Mouse (Mus musculus) heart, embryonic 14.5 days (tissue): ENCODE measurements around the gene Fcho2. TPM values are rescaled to one million over a fixed set of nuclear protein-coding genes. Genes with fewer than 3 reads are reported as not detected.

ENCODE experiments used
- ATAC-seq: fragments of 200-750 bp; cut with Nextera tagmentation; 2 replicates; pipeline ENCODE4 v1.8.0; 2017; ENCODE audit warnings: low read depth, moderate TSS enrichment; ENCODE audit not compliant: insufficient number of reproducible peaks, insufficient read depth, low FRiP score
- H3K27ac ChIP-seq, 2 experiments: fragments of 200-500 bp in 1 of 2; fragments of 300-500 bp in 1 of 2; sonication (generic) in 1 of 2; replicated peaks in 1 of 2; 2 replicates each; pipeline ENCODE4 v1.5.1; 2012 to 2014; ENCODE audit warnings: low read depth in 2 of 2, low read length in 2 of 2, control low read depth in 1 of 2, mild to moderate bottlenecking in 1 of 2, mixed read lengths in 1 of 2; ENCODE audit not compliant: control insufficient read depth in 1 of 2, insufficient read depth in 1 of 2
- H3K27me3 ChIP-seq: fragments of 300-500 bp; sonication (generic); 2 replicates; pipeline ENCODE4 v1.6.1; 2014; ENCODE audit warnings: mild to moderate bottlenecking, low read length, control low read depth; ENCODE audit not compliant: control insufficient read depth, insufficient read depth
- H3K36me3 ChIP-seq: fragments of 300-500 bp; sonication (generic); 2 replicates; pipeline ENCODE4 v1.6.1; 2014; ENCODE audit warnings: mild to moderate bottlenecking, control low read depth, low read length, mixed read lengths; ENCODE audit not compliant: control insufficient read depth, insufficient read depth
- H3K4me1 ChIP-seq, 2 experiments: fragments of 200-500 bp in 1 of 2; fragments of 300-500 bp in 1 of 2; sonication (generic) in 1 of 2; 2 replicates each; pipeline ENCODE4 v1.6.1; 2012 to 2014; ENCODE audit warnings: low read length in 2 of 2, control low read depth in 1 of 2, mixed read lengths in 1 of 2; ENCODE audit not compliant: control insufficient read depth in 2 of 2, insufficient read depth in 2 of 2
- H3K4me2 ChIP-seq: fragments of 300-500 bp; sonication (generic); 2 replicates; pipeline ENCODE4 v1.6.1; 2014; ENCODE audit warnings: mild to moderate bottlenecking, low read length
- H3K4me3 ChIP-seq, 2 experiments: fragments of 200-500 bp in 1 of 2; fragments of 300-500 bp in 1 of 2; sonication (generic) in 1 of 2; 2 replicates each; pipeline ENCODE4 v1.5.1; 2012 to 2014; ENCODE audit warnings: low read length in 2 of 2, mild to moderate bottlenecking in 2 of 2, control low read depth in 1 of 2, low read depth in 1 of 2, moderate library complexity in 1 of 2; ENCODE audit not compliant: control insufficient read depth in 1 of 2, insufficient read depth in 1 of 2
- H3K9ac ChIP-seq: fragments of 300-500 bp; sonication (generic); 2 replicates; pipeline ENCODE4 v1.6.1; 2014; ENCODE audit warnings: mild to moderate bottlenecking, low read length
- H3K9me3 ChIP-seq: fragments of 300-500 bp; sonication (generic); 2 replicates; pipeline ENCODE4 v1.6.1; 2016; ENCODE audit warnings: low read length, control low read depth; ENCODE audit not compliant: control insufficient read depth
- WGBS: fragments of 180-500 bp; shearing (Covaris S2); extraction: QIAGEN DNeasy Blood & Tissue Kit; methylation state at CpG from one replicate; pipeline ENCODE4 v1.1.7; 2014; 5-methylcytosine and 5-hydroxymethylcytosine counted together
- polyA plus RNA-seq: library from polyadenylated mRNA; unstranded; fragments of >200 nt; fragmentation: Nextera tagmentation; extraction: Ambion mirVana; gene quantifications from 2 replicates; pipeline ENCODE4 v1.2.1, GENCODE M21; 2014

Gene Fcho2
- polyA plus RNA-seq, 1 experiment from 2014 or later = 29.4 TPM

GRCm38 (mm10) chr13:98733292-98733691 lies 82.0 kb downstream of the Fcho2 start:
- Histone ChIP-seq H3K4me2 (no peak overlapping the region), H3K27ac (no peak overlapping the region), H3K4me1 (no peaks in the 10 kb centered on the region), H3K36me3 (peaks cover 74% of the 10 kb centered on the region), H3K9me3 (no peaks in the 10 kb centered on the region), H3K4me3 (no peak overlapping the region), H3K9ac (no peak overlapping the region), H3K27me3 (no peaks in the 10 kb centered on the region)
- WGBS = 51% methylated on average over 3 of the region's 3 CpGs
- no peak for ATAC-seq

GRCm38 (mm10) chr13:98729271-98730062 lies 85.8 kb downstream of the Fcho2 start:
- WGBS = 43% methylated on average over 1 of the region's 1 CpGs
- H3K36me3 ChIP-seq = peaks cover 88% of the 10 kb centered on the region
- no peaks in the 10 kb centered on the region for H3K9me3 ChIP-seq
- H3K9ac ChIP-seq = no peak overlapping the region
- no peaks in the 10 kb centered on the region for H3K27me3 ChIP-seq
- no peaks in the 10 kb centered on the region for H3K4me1 ChIP-seq
- H3K27ac ChIP-seq = no peak overlapping the region
- H3K4me2 ChIP-seq = no peak overlapping the region
- no peak for ATAC-seq
- H3K4me3 ChIP-seq = no peak overlapping the region

DNA sequence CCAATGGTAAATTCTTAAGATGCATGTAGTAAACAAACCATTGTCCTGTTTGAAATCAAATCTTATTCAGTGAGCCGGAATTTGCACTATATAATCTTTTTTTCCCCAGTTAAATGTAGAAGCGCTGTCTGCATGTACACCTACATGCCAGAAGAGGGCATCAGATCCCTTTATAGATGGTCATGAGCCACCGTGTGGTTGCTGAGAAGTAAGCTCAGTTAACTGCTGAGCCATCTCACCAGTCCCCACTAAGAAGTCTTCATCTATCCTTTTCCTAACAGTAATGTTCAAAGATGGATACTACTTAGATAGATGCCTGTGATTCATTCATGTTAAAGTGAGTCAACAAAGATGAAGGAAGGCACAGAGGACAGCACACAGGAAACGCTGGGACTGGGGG lies 88.8 kb downstream of the Fcho2 start:
- no peak overlapping the region for H3K4me3 ChIP-seq
- H3K4me1 ChIP-seq = no peaks in the 10 kb centered on the region
- H3K36me3 ChIP-seq = peaks cover 74% of the 10 kb centered on the region
- no peaks in the 10 kb centered on the region for H3K9me3 ChIP-seq
- no peak overlapping the region for H3K4me2 ChIP-seq
- 55% methylated on average over 4 of the region's 4 CpGs for WGBS
- no peak for ATAC-seq
- H3K9ac ChIP-seq = no peak overlapping the region
- no peak overlapping the region for H3K27ac ChIP-seq
- no peaks in the 10 kb centered on the region for H3K27me3 ChIP-seq

DNA sequence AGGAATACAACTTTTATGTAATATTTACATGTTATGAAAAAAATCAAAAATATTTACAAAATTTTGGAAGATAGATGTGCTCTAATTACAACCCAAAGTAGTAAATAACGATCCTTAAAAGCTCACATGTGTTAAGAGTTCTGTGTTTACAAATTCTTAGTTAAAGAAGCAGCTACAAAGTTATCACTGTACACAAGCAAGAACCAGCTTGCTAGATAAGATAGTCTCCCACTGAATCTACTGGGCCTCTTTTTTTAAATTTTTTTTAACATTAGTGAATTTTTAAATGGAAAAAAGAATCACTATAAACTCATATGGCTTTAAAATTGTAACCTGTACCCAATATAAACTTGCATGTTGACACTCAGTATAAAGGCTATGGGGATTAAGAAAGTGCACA lies 91.8 kb downstream of the Fcho2 start:
- H3K9me3 ChIP-seq = no peaks in the 10 kb centered on the region
- H3K27ac ChIP-seq = no peak overlapping the region
- peaks cover 52% of the 10 kb centered on the region for H3K36me3 ChIP-seq
- no peak overlapping the region for H3K4me3 ChIP-seq
- no peak overlapping the region for H3K9ac ChIP-seq
- H3K27me3 ChIP-seq = no peaks in the 10 kb centered on the region
- no peak overlapping the region for H3K4me2 ChIP-seq
- 78% methylated on average over 1 of the region's 1 CpGs for WGBS
- no peak for ATAC-seq
- H3K4me1 ChIP-seq = no peaks in the 10 kb centered on the region

DNA sequence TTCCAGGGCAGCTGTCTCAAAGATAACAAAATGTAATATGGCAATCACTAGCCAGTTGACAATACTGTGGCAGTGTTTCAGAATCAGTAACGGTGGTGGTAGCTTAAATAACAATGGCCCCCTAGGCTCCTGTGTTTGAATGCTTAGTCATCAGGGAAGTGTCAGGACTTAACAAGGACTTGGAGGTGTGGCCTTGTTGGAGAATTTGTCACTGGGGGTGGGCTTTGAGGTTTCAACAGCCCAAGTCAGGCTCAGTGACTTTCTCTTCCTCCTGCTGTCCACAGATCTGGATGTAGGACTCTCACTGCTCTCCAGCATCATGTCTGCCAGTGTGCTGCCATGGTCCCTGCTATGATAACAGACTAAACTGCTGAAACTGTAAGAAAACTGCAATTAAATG lies 93.0 kb downstream of the Fcho2 start:
- no peak overlapping the region for H3K4me2 ChIP-seq
- ATAC-seq = no peak
- no peaks in the 10 kb centered on the region for H3K27me3 ChIP-seq
- H3K9ac ChIP-seq = no peak overlapping the region
- H3K27ac ChIP-seq = no peak overlapping the region
- H3K4me3 ChIP-seq = no peak overlapping the region
- no peaks in the 10 kb centered on the region for H3K9me3 ChIP-seq
- H3K36me3 ChIP-seq = peaks cover 41% of the 10 kb centered on the region
- 38% methylated on average over 1 of the region's 1 CpGs for WGBS
- H3K4me1 ChIP-seq = no peaks in the 10 kb centered on the region

DNA sequence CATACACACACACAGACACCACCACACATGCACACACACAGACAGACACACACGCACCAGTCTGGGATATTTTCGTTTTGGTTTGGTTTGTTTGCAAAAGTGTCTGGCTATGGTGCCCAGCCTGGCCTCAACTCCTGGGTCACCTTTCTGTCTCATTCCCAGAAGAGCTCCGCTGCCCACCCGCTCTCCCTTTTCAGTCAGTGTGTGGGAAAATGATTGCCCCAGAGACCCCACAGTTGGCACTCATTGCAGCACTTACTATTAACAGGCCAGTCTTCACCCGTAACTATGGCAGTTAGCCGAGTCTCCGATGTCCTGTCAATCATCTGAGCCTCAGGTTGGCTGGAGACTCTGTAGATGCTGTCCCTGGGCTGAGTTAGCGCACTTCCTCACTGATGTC lies 99.1 kb downstream of the Fcho2 start:
- Histone ChIP-seq H3K4me1 (no peaks in the 10 kb centered on the region), H3K27me3 (no peaks in the 10 kb centered on the region), H3K4me3 (no peak overlapping the region), H3K4me2 (no peak overlapping the region), H3K9ac (no peak overlapping the region), H3K36me3 (peaks cover 1% of the 10 kb centered on the region; the same call in 1 of the 2 replicates), H3K27ac (no peak overlapping the region), H3K9me3 (no peaks in the 10 kb centered on the region)
- 90% methylated on average over 8 of the region's 8 CpGs for WGBS
- ATAC-seq = no peak

GRCm38 (mm10) chr13:98715443-98715990 lies 99.7 kb downstream of the Fcho2 start:
- Histone ChIP-seq H3K4me1 (no peaks in the 10 kb centered on the region), H3K9ac (no peak overlapping the region), H3K27me3 (no peaks in the 10 kb centered on the region), H3K9me3 (no peaks in the 10 kb centered on the region), H3K27ac (no peak overlapping the region), H3K36me3 (no peaks in the 10 kb centered on the region), H3K4me3 (no peak overlapping the region), H3K4me2 (no peak overlapping the region)
- ATAC-seq = no peak
- WGBS = 86% methylated on average over 6 of the region's 6 CpGs

DNA sequence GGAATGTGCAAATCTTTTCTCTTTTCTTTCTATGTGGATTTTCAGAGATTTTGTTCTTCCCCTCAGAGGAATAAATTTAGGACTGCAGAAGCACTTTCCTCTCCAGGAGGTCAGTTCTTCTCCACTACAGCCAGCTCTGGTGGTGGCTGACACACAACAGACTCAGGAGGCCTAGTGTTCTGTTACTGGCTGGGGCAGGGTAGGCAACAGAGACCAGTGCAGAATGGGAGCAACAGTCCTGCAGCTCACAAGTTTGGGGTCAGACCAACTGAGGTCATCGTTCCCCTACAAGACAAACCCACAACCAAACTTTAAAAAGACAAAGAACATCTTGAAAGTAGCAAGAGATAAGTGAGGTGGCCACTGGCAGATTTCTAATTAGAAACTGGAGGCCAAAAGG lies 104.6 kb downstream of the Fcho2 start:
- H3K9me3 ChIP-seq = peaks cover 4% of the 10 kb centered on the region; the same call in 1 of the 2 replicates
- whole genome bisulfite sequencing = 77% methylated on average over 1 of the region's 1 CpGs
- H3K4me2 ChIP-seq = no peak overlapping the region
- no peaks in the 10 kb centered on the region for H3K36me3 ChIP-seq
- no peaks in the 10 kb centered on the region for H3K4me1 ChIP-seq
- H3K27me3 ChIP-seq = no peaks in the 10 kb centered on the region
- H3K27ac ChIP-seq = no peak overlapping the region
- H3K4me3 ChIP-seq = no peak overlapping the region
- H3K9ac ChIP-seq = no peak overlapping the region
- ATAC-seq = no peak
